In the genomic region with DNA sequence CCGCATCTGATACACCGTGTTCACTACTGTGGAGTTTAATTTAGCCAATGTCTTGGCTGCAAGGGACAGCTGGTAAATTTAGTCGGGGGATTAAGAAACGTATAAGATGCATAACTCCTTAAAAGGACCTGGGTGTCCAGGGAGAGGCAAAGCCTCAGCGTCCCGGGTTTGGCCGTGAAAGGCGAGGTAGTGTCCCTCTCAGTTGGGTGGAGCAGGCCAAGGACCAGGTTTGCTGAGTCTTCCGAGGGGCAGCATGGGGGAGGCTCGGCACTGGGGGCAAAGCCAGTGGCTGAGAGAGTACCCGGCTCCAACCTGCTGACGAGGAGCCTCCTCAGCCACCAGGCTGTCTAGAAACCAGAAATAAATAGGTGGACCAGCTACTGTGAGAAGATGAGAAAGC, we compare ENCODE assay signal across 13 mouse cellular contexts. TPM values are rescaled to one million over a fixed set of nuclear protein-coding genes. Genes with fewer than 3 reads are reported as not detected.
"Had no signal": no experiment of that assay in that cellular context is flagged by ENCODE, and none has a peak within 500 bp of the region (broad histone marks: within the 10 kb centered on the region; RNA-seq: fewer than 3 reads in every experiment).

No protein-coding gene starts in this region.

- DNase-seq: forebrain, postnatal 0 days; heart, adult 11 months; heart, adult 2 months; heart, postnatal 14 days; heart, postnatal 36 days; kidney, adult 11 months; kidney, adult 2 months; kidney, adult 9 months; kidney, postnatal 14 days; kidney, postnatal 36 days; layer of hippocampus, adult 9-11 months; left cerebral cortex, postnatal 4 days had no signal

RNA-seq across cellular contexts. Expression of a gene that starts 21.6 kb away (rescaled TPM):
- total RNA-seq: hematopoietic stem cell, adult 5-6 weeks had no signal
